Mouse (Mus musculus): ENCODE data around the gene Il12b.
"Not testable (repeated sequence)": the region's sequence is repeated elsewhere in the genome, so short reads cannot be mapped to it uniquely, and the experiment has no call there.

Il12b gene

GRCm38 (mm10) chr11:44412276-44412675 lies 12.4 kb downstream of the Il12b start:
- no peak for DNase-seq (ENCODE audit: low read depth)

DNA sequence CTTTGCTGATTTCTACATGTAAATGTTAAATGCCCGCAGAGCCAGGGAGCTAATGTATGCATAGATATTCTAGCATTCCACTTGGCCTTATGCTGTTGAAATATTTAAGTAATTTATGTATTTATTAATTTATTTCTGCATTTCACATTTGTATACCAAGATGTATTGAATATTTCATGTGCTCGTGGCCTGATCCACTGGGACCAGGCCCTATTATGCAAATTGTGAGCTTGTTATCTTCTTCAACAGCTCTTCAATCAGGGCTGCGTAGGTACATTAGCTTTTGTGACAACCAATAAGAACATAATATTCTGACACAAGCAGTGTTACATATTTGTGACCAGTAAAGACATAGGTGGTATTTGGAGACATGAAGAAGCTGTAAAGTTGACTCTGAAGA lies 13.5 kb downstream of the Il12b start:
- DNase-seq (ENCODE audit: low read depth), result no peak

DNA sequence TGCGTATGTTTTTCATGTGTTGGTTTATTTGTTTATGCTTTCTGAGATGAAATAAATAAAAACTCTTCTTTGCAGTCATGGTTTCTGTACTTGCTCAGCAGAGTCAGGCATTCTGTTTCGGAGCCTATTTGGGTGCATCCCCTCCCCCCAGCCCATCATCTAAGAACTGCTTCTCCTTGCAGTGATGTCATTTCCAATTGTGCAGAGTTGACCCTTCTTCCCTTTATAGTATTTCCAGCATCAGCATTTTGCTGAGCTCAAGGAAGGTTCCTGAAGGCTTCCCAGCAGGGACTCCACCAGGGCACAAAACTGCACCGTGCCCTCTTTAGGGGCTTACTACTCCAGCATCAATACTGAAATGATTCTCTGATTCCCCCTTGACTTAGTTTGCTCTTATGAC lies 14.7 kb downstream of the Il12b start:
- no peak for DNase-seq (ENCODE audit: low read depth)

DNA sequence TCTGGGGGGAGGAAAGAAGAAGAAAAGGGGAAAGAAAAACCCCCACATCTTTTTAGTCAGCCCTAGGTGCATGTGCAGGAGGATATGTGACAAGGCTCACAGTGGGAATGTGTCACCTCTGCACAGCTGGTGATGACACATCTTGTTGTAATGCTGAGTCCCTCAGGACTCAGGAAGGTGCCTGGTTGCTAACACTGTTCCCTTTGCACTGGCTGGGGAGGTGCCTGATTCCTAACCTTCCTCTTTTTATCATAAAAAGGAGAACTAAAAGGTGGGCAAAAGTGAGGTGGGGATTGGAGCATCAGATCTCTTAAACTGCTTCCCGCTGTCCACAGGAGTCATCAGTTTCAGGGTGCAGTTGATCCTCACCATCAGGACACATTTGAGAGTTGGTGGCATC lies 17.5 kb downstream of the Il12b start:
- DNase-seq (ENCODE audit: low read depth), result no peak

- no peak for DNase-seq (ENCODE audit: low read depth)
These were observed 22.7 kb downstream of the Il12b start for GRCm38 (mm10) chr11:44422337-44423111.

DNA sequence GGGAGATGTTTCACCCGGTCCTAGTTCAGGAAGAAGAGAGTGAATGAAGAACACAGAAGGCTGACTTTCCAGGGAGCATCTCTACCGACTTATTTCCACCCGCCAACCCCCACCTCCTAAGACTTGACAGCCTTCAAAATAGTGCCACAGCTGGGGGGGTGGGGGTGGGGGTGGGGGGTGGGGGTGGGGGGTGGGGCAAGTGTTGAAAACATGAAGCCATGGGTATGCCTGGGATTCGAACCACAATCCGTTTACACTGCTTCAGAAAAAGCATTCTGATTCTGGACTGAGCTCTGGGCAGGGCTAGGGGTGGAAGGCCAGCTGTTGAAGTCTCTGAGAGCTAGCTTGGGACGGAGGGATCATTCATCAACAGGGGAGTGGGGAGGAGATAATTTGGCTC lies 23.4 kb downstream of the Il12b start:
- DNase-seq (ENCODE audit: low read depth), result no peak

GRCm38 (mm10) chr11:44423955-44424354 lies 24.1 kb downstream of the Il12b start:
- no peak for DNase-seq (ENCODE audit: low read depth)

- no peak for DNase-seq (ENCODE audit: low read depth)
These were observed 25.1 kb downstream of the Il12b start for GRCm38 (mm10) chr11:44425006-44425405.

DNA sequence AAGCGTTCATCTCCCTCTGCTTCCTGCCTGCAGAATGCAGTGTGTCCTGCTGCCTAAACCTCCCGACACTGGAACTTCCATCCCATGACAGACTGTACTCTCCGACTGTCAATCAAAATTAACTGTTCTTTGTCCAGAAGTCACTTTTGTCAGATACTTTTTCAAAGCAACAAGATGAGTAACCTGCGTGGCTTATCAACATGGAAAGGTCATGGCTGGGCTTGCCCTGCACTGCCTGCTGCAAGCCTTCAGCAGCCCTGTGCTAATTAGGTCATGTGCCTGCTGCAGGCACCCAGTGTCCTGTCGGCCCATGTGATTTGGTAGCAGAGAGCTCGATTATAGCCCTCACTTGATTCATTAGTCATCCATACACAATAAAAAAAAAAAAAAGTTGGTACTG lies 25.8 kb downstream of the Il12b start:
- no peak for DNase-seq (ENCODE audit: low read depth)

GRCm38 (mm10) chr11:44427951-44428350 lies 28.1 kb downstream of the Il12b start:
- no peak for DNase-seq (ENCODE audit: low read depth)

DNA sequence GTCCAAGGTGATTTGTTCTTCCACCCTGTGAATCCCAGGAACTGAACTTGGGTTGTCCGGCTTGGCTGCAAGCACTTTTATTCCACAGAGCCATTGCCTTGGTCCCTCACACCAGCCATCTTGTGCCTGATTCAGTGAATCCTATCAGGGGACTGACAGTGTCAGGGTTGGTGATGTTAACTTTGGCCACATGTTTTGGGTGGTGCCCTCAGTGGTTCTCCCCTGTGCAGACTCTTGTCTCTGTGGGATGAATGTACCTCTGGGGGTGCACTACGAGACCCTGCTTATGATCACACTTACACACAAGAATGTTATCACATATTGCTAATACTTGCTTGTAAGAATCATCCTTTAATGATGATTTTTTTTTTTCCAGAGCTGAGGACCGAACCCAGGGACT lies 30.2 kb downstream of the Il12b start:
- DNase-seq (ENCODE audit: low read depth), result no peak

GRCm38 (mm10) chr11:44437786-44438185 lies 37.9 kb downstream of the Il12b start:
- no peak for DNase-seq (ENCODE audit: low read depth)

DNA sequence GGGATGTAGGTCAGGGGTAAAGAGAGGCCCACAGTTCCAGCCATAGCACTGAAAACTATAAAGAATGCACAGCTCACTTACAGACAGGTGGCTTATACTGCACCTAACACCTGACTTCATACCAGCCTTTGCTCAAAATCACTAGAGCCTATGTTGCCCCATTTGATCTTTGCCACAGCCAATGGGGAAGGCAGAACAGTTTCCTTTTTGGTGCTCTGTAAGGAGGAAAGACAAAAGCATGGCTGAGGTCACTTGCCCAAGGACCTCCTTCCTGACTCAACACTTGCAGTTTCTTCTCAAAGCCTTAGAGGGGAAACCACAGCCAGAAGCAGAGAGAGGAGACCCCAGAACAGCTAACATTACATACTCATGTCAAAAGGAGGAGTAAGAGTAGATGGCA lies 51.2 kb downstream of the Il12b start:
- DNase-seq (ENCODE audit: low read depth), result no peak

- DNase-seq (ENCODE audit: low read depth), result not testable (repeated sequence)
These were observed 52.2 kb downstream of the Il12b start for GRCm38 (mm10) chr11:44452016-44452415.

DNA sequence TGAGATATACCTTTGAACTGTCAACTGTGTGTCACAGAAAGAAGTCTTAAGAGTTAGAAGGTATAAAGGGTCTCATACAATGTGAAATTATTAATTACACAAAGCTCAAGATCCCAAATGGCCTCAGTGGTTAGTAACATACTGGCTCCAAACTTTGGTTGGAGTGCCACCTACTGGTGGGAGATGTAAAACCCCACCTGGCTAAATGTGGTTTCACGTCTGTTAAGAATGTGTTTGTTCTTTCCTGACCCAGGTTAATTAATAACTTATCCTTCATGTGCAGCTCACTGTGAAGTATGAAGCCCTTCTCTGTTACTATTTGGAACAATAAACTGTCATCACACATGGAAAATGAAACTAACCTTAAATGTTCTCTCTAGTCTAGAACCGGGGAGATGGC lies 53.6 kb downstream of the Il12b start:
- peak; percentile 58 for DNase-seq (ENCODE audit: low read depth)

DNA sequence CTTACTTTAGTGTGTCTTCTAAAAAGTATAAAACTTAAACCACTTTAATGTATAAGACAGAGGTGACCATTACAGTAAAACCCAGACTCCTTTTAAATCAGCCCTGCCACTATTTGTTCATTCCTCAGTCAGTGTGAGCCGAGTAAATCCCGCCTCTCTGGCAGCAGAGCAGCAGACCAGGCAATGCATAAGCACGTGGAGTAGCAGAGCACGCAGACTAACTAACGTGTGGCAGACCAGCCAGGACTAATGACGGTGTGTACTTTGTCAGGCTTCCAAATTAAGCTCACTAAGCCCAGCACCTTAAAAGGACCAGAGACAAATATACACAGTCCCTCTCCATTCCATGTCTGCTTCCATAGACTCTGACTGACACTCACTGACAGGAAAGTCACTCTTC lies 61.6 kb downstream of the Il12b start:
- DNase-seq (ENCODE audit: low read depth), result no peak
